Mouse (Mus musculus) midbrain, embryonic 10.5 days (tissue): ENCODE results near the gene Map2k4. TPM values are rescaled to one million over a fixed set of nuclear protein-coding genes. Genes with fewer than 3 reads are reported as not detected.

ENCODE experiments used
- DNase-seq: peaks from one replicate; pipeline ENCODE4 v3.0.0-alpha.2; 2017; ENCODE audit warnings: low spot score
- H3K27ac ChIP-seq: fragments of 300-500 bp; sonication (generic); replicated peaks from 2 replicates; pipeline ENCODE4 v1.5.1; 2016; ENCODE audit warnings: mild to moderate bottlenecking
- H3K27me3 ChIP-seq: fragments of 300-500 bp; sonication (generic); 2 replicates; pipeline ENCODE4 v1.6.1; 2016; ENCODE audit warnings: low read depth, mild to moderate bottlenecking; ENCODE audit not compliant: poor library complexity, severe bottlenecking
- H3K36me3 ChIP-seq: fragments of 300-500 bp; sonication (generic); 2 replicates; pipeline ENCODE4 v1.6.1; 2016; ENCODE audit warnings: mild to moderate bottlenecking, moderate library complexity
- H3K4me1 ChIP-seq: fragments of 300-500 bp; sonication (generic); 2 replicates; pipeline ENCODE4 v1.6.1; 2016
- H3K4me3 ChIP-seq: fragments of 300-500 bp; sonication (generic); 2 replicates; pipeline ENCODE4 v1.5.1; 2016; ENCODE audit warnings: mild to moderate bottlenecking, moderate library complexity
- H3K9me3 ChIP-seq: fragments of 300-500 bp; sonication (generic); replicated peaks from 2 replicates; pipeline ENCODE4 v1.6.1; 2016; ENCODE audit warnings: mild to moderate bottlenecking
- WGBS: fragments of 180-500 bp; shearing (Covaris S2); methylation state at CpG from one replicate; pipeline ENCODE4 v1.1.7; 2016; 5-methylcytosine and 5-hydroxymethylcytosine counted together
- polyA plus RNA-seq: library from polyadenylated mRNA; unstranded; fragments of >200 nt; fragmentation: Nextera tagmentation; extraction: Ambion mirVana; gene quantifications from 2 replicates; pipeline ENCODE4 v1.2.1, GENCODE M21; 2016

Map2k4 gene
- 62.8 and 66.3 TPM in 2 replicates for polyA plus RNA-seq

GRCm38 (mm10) chr11:65788154-65788553 is at the start of gene Map2k4:
Gene Map2k4 (minus strand): TSS chr11:65788297.
- peak; percentile 97 for DNase-seq
- H3K4me1 ChIP-seq, result peaks cover 23% of the 10 kb centered on the region
- no peaks in the 10 kb centered on the region for H3K9me3 ChIP-seq
- H3K27ac ChIP-seq, result peak within 1 kb of the TSS; percentile 98
- under 1% methylated on average over 36 of the region's 36 CpGs for WGBS
- H3K36me3 ChIP-seq, result peaks cover 7% of the 10 kb centered on the region; the same call in 1 of the 2 replicates
- H3K27me3 ChIP-seq, result no peaks in the 10 kb centered on the region
- H3K4me3 ChIP-seq, result peak within 1 kb of the TSS; percentile 98

DNA sequence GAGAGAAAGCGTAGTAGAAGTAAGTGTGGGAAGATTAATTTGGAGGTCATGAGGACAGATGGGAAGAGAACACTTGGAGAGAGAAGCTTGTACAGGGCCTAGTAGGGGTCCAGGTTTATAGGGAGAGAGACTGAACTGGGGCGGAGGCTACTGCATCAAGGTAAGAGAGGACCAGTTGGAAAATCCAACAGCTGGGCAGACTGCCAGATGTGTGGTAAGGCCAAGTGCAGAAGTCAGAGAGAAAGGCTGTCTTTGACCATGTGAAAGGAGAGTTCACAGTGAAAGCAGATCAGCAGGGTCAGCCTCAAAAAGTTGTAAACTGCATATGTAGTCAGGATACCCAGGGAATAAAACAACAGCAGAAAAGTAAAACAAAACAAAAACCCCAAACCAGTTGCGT is 36.5 kb upstream of the Map2k4 start:
- H3K36me3 ChIP-seq, result peaks cover 72% of the 10 kb centered on the region
- WGBS, result 95% methylated on average over 3 of the region's 3 CpGs

GRCm38 (mm10) chr11:65820877-65821276 is 32.8 kb upstream of the Map2k4 start:
- H3K27ac ChIP-seq, result no peak overlapping the region
- H3K9me3 ChIP-seq, result no peaks in the 10 kb centered on the region
- no peak overlapping the region for H3K4me3 ChIP-seq
- H3K27me3 ChIP-seq, result no peaks in the 10 kb centered on the region
- peaks cover 70% of the 10 kb centered on the region for H3K36me3 ChIP-seq
- peaks cover 4% of the 10 kb centered on the region for H3K4me1 ChIP-seq
- 20% methylated on average over 7 of the region's 7 CpGs for WGBS
- DNase-seq, result peak; percentile 66

More for the DNA sequence above, 36.5 kb upstream of the Map2k4 start:
- Histone ChIP-seq H3K4me1 (no peaks in the 10 kb centered on the region), H3K27me3 (no peaks in the 10 kb centered on the region), H3K4me3 (no peak overlapping the region), H3K9me3 (no peaks in the 10 kb centered on the region), H3K27ac (no peak overlapping the region)
- DNase-seq, result no peak

DNA sequence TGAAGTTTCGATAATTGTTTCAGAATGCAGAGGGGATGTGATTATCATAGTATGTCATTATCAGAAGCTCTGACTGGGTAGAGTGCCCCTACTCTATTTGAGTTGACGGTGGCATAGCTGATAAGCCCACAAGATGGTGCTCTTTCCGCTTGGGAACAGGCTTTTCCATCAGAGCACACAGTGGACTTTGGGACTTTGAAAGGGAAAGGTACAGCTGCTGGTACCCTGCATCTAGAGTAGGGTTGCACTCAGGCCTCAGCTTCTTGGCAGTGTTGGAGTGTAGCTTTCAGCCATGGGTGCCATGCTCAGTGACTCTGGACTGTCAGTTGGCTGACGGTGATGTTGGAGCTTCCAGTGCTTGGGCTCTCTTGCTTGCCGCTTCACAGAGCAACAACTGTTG is 32.2 kb upstream of the Map2k4 start:
- no peak overlapping the region for H3K27ac ChIP-seq
- H3K4me1 ChIP-seq, result peaks cover 4% of the 10 kb centered on the region
- no peaks in the 10 kb centered on the region for H3K9me3 ChIP-seq
- H3K4me3 ChIP-seq, result no peak overlapping the region
- no peaks in the 10 kb centered on the region for H3K27me3 ChIP-seq
- 75% methylated on average over 5 of the region's 5 CpGs for WGBS
- H3K36me3 ChIP-seq, result peaks cover 72% of the 10 kb centered on the region
- no peak for DNase-seq

GRCm38 (mm10) chr11:65818193-65818592 is 30.1 kb upstream of the Map2k4 start:
- H3K27me3 ChIP-seq, result no peaks in the 10 kb centered on the region
- no peaks in the 10 kb centered on the region for H3K9me3 ChIP-seq
- WGBS, result 87% methylated on average over 1 of the region's 1 CpGs
- H3K27ac ChIP-seq, result no peak overlapping the region
- no peak for DNase-seq
- no peak overlapping the region for H3K4me3 ChIP-seq
- peaks cover 69% of the 10 kb centered on the region for H3K36me3 ChIP-seq
- H3K4me1 ChIP-seq, result peaks cover 4% of the 10 kb centered on the region

- H3K4me3 ChIP-seq, result no peak overlapping the region
- peaks cover 18% of the 10 kb centered on the region for H3K4me1 ChIP-seq
- DNase-seq, result no peak
- H3K27me3 ChIP-seq, result no peaks in the 10 kb centered on the region
- peaks cover 53% of the 10 kb centered on the region for H3K36me3 ChIP-seq
- WGBS, result 71% methylated on average over 6 of the region's 6 CpGs
- no peak overlapping the region for H3K27ac ChIP-seq
- H3K9me3 ChIP-seq, result no peaks in the 10 kb centered on the region
Observed at GRCm38 (mm10) chr11:65816237-65816636, 28.1 kb upstream of the Map2k4 start.

DNA sequence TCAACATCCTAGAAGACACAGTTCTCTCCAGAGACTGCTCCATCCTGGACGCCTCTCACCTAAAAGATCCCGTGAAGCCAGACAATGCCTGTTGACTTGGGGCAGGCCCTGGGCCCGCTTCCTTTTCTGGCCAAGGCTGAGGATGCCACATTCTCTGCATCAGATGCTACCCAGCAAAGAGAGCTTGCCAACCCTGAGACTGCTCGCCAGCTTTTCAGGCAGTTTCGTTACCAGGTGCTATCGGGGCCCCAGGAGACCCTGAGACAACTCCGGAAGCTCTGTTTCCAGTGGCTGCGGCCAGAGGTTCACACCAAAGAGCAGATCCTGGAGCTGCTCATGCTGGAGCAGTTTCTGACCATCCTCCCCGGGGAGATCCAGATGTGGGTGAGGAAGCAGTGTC is 26.3 kb upstream of the Map2k4 start:
- 92% methylated on average over 9 of the region's 9 CpGs for WGBS

GRCm38 (mm10) chr11:65812088-65812487 is 24.0 kb upstream of the Map2k4 start:
- no peaks in the 10 kb centered on the region for H3K27me3 ChIP-seq
- peaks cover 28% of the 10 kb centered on the region for H3K4me1 ChIP-seq
- no peak for DNase-seq
- peaks cover 29% of the 10 kb centered on the region for H3K36me3 ChIP-seq
- peak overlapping the region; percentile 67; the same call in 1 of the 2 replicates for H3K27ac ChIP-seq
- 14% methylated on average over 5 of the region's 5 CpGs for WGBS
- H3K4me3 ChIP-seq, result no peak overlapping the region
- H3K9me3 ChIP-seq, result no peaks in the 10 kb centered on the region

More for the DNA sequence above, 26.3 kb upstream of the Map2k4 start:
- Histone ChIP-seq H3K4me3 (no peak overlapping the region), H3K27me3 (no peaks in the 10 kb centered on the region), H3K36me3 (peaks cover 51% of the 10 kb centered on the region), H3K27ac (no peak overlapping the region), H3K4me1 (peaks cover 18% of the 10 kb centered on the region), H3K9me3 (no peaks in the 10 kb centered on the region)
- DNase-seq, result no peak

DNA sequence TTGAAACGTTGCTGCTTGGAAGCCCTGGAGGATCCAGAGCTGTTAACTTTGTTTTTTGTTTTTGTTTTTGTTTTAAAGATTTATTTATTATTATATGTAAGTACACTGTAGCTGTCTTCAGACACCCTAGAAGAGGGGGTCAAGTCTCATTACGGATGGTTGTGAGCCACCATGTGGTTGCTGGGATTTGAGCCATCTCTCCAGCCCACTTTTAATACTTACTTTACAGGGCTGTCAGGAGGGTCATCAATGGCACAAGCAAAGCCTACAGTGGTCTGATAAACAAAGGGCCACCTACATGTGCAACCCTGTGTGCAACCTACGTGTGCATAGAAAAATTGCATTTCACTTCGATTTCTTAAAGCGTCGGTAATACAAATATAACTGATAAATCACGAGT is 19.5 kb upstream of the Map2k4 start:
- H3K4me1 ChIP-seq, result peaks cover 21% of the 10 kb centered on the region
- peak overlapping the region; percentile 84 for H3K4me3 ChIP-seq
- H3K9me3 ChIP-seq, result no peaks in the 10 kb centered on the region
- no peaks in the 10 kb centered on the region for H3K27me3 ChIP-seq
- H3K27ac ChIP-seq, result peak overlapping the region; percentile 88
- no peak for DNase-seq
- no peaks in the 10 kb centered on the region for H3K36me3 ChIP-seq
- WGBS, result 49% methylated on average over 7 of the region's 7 CpGs

DNA sequence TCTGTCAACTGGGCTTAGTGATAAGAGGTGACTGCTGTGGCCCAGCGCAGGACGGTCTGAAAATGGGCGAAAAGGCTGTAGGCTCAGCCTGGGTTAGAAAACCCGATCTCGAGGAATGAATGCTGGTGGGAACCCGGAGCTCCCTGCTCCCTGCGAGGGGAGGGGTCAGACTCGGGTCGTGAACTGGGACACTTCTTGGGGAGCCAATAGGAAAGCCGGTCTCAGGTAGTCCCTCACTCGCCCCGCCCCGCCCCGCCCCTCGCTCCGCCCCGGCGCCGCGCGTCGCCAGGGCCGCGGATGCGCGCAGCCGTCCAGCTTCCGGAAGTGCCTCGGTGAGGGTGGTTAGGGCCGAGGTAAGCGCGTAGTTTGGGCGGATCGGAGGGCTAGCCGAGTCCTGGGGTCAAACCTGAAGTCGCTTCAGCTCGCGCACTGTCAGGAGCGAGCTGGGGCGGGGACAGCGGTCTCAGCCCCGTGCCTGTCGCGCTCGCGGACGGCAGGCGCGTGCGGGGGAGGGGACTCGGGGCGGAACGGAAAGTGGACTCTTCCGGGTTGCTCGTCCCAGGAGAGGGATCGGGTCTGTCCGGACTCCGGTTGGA is 18.9 kb upstream of the Map2k4 start, which contains the start of gene Zkscan6:
Zkscan6 (plus strand) TSS at position 267 of the 596 bp plus-strand sequence.
- DNase-seq, result peak; percentile 98
- Histone ChIP-seq H3K36me3 (no peaks in the 10 kb centered on the region), H3K4me3 (peak within 1 kb of the TSS; percentile 84), H3K9me3 (no peaks in the 10 kb centered on the region), H3K4me1 (peaks cover 15% of the 10 kb centered on the region), H3K27me3 (no peaks in the 10 kb centered on the region), H3K27ac (peak within 1 kb of the TSS; percentile 88)
- under 1% methylated on average over 58 of the region's 58 CpGs for WGBS

DNA sequence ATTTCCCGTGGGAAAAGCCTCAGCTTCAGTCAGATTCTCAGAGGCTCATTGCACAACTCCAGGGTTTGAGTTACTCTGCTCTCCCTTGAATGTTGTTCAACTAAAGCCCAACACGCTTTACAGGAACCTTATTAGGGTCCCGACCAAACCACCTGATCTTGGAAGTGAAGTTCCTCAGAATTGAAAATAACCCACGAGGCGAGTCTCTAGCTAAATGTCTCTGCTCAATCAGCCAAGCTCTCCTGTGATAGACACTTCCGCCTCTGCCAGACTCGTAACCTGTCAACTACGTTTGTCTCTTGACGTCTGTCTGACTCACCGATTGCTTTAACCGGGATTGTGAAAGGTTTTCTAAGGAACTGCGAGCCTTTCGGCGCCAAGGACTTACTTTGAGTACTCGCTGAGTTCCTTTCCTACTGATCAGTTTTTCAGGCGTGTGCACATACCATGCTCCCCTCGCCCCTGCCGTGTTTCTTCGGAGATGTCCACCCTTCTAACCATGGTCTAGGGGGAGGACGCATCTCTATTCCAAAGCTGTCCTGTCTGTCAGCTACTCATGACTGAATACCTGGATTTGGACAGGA is 18.3 kb upstream of the Map2k4 start:
- no peaks in the 10 kb centered on the region for H3K27me3 ChIP-seq
- 3% methylated on average over 20 of the region's 20 CpGs for WGBS
- peak overlapping the region; percentile 84 for H3K4me3 ChIP-seq
- H3K36me3 ChIP-seq, result no peaks in the 10 kb centered on the region
- H3K4me1 ChIP-seq, result peaks cover 11% of the 10 kb centered on the region
- no peaks in the 10 kb centered on the region for H3K9me3 ChIP-seq
- peak overlapping the region; percentile 88 for H3K27ac ChIP-seq
- DNase-seq, result no peak

DNA sequence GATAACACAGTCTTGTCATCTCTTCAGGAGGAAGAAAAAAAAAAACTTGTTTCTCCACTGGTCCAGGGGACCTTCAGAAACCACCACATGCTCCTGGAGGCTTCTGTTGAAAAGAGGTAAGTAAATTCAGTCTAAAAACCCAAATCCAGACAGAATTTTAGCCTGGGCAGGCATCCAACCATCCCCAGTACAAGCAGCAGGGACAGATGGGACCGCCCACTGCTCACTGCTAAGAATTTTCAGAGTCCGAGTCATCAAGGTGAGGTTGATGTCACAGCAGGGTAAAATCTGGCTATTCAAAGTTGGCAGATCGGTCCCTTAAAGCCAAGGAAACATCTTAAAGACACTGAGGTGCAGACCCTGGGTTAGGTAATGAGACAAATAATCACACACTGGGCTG is 13.8 kb upstream of the Map2k4 start:
- H3K27me3 ChIP-seq, result no peaks in the 10 kb centered on the region
- H3K4me1 ChIP-seq, result no peaks in the 10 kb centered on the region
- no peak overlapping the region for H3K4me3 ChIP-seq
- DNase-seq, result no peak
- H3K9me3 ChIP-seq, result no peaks in the 10 kb centered on the region
- no peak overlapping the region for H3K27ac ChIP-seq
- 77% methylated on average over 3 of the region's 3 CpGs for WGBS
- no peaks in the 10 kb centered on the region for H3K36me3 ChIP-seq

GRCm38 (mm10) chr11:65795896-65796295 is 7.8 kb upstream of the Map2k4 start:
- Histone ChIP-seq H3K9me3 (no peaks in the 10 kb centered on the region), H3K4me3 (no peak overlapping the region), H3K27ac (no peak overlapping the region), H3K4me1 (no peaks in the 10 kb centered on the region), H3K36me3 (no peaks in the 10 kb centered on the region), H3K27me3 (no peaks in the 10 kb centered on the region)
- no peak for DNase-seq
- WGBS, result 84% methylated on average over 1 of the region's 1 CpGs
